Mouse (Mus musculus): ENCODE results near the gene Ptpre. TPM values are rescaled to one million over a fixed set of nuclear protein-coding genes. Genes with fewer than 3 reads are reported as not detected.

Gene Ptpre
- polyA plus RNA-seq, 1 experiment from 2014 or later = 3.4 TPM

- no peaks in the 10 kb centered on the region; the same call in 1 of the 2 replicates for H3K4me1 ChIP-seq
- no peaks in the 10 kb centered on the region for H3K36me3 ChIP-seq
- H3K4me2 ChIP-seq = peak overlapping the region; percentile 99
- H3K9ac ChIP-seq = peak overlapping the region; percentile 47
- H3K9me3 ChIP-seq = no peaks in the 10 kb centered on the region
- peak overlapping the region; percentile 62 for H3K4me3 ChIP-seq (replicated peaks)
- ATAC-seq (ENCODE audit: insufficient read depth, low FRiP score, low read depth) = 0 out of 2 replicates have a peak, but pooled peaks have one; percentile 5
- H3K27ac ChIP-seq = no peak overlapping the region
- H3K27me3 ChIP-seq (replicated peaks) = peaks cover 12% of the 10 kb centered on the region
- WGBS = 2% methylated on average over 71 of the region's 71 CpGs
Observed at GRCm38 (mm10) chr7:135537948-135538741, 864 bp downstream of the Ptpre start.

GRCm38 (mm10) chr7:135539429-135539828 lies 2.1 kb downstream of the Ptpre start:
- Histone ChIP-seq H3K4me2 (no peak overlapping the region), H3K4me1 (no peaks in the 10 kb centered on the region; the same call in 1 of the 2 replicates), H3K4me3 (replicated peaks) (no peak overlapping the region), H3K9me3 (no peaks in the 10 kb centered on the region), H3K36me3 (no peaks in the 10 kb centered on the region), H3K27ac (no peak overlapping the region), H3K9ac (no peak overlapping the region), H3K27me3 (replicated peaks) (peaks cover 12% of the 10 kb centered on the region)
- ATAC-seq (ENCODE audit: insufficient read depth, low FRiP score, low read depth) = no peak
- 70% methylated on average over 2 of the region's 2 CpGs for whole genome bisulfite sequencing

GRCm38 (mm10) chr7:135542235-135542634 lies 5.0 kb downstream of the Ptpre start:
- no peak overlapping the region for H3K4me3 ChIP-seq (replicated peaks)
- H3K27me3 ChIP-seq (replicated peaks) = peaks cover 12% of the 10 kb centered on the region
- 68% methylated on average over 3 of the region's 3 CpGs for WGBS
- no peak for ATAC-seq (ENCODE audit: insufficient read depth, low FRiP score, low read depth)
- H3K9ac ChIP-seq = no peak overlapping the region
- no peaks in the 10 kb centered on the region for H3K36me3 ChIP-seq
- no peaks in the 10 kb centered on the region for H3K9me3 ChIP-seq
- no peak overlapping the region for H3K27ac ChIP-seq
- no peak overlapping the region for H3K4me2 ChIP-seq
- no peaks in the 10 kb centered on the region; the same call in 1 of the 2 replicates for H3K4me1 ChIP-seq

GRCm38 (mm10) chr7:135543033-135543432 lies 5.8 kb downstream of the Ptpre start:
- H3K4me3 ChIP-seq (replicated peaks) = no peak overlapping the region
- WGBS = 60% methylated on average over 3 of the region's 3 CpGs
- peaks cover 12% of the 10 kb centered on the region for H3K27me3 ChIP-seq (replicated peaks)
- no peaks in the 10 kb centered on the region; the same call in 1 of the 2 replicates for H3K4me1 ChIP-seq
- H3K27ac ChIP-seq = no peak overlapping the region
- H3K4me2 ChIP-seq = no peak overlapping the region
- H3K36me3 ChIP-seq = no peaks in the 10 kb centered on the region
- H3K9ac ChIP-seq = no peak overlapping the region
- no peaks in the 10 kb centered on the region for H3K9me3 ChIP-seq
- no peak for ATAC-seq (ENCODE audit: insufficient read depth, low FRiP score, low read depth)

- H3K36me3 ChIP-seq = no peaks in the 10 kb centered on the region
- no peak for ATAC-seq (ENCODE audit: insufficient read depth, low FRiP score, low read depth)
- no peaks in the 10 kb centered on the region for H3K4me1 ChIP-seq
- no peak overlapping the region for H3K9ac ChIP-seq
- no peak overlapping the region for H3K4me3 ChIP-seq (replicated peaks)
- no peaks in the 10 kb centered on the region for H3K9me3 ChIP-seq
- H3K27ac ChIP-seq = no peak overlapping the region
- H3K4me2 ChIP-seq = no peak overlapping the region
- H3K27me3 ChIP-seq (replicated peaks) = peaks cover 4% of the 10 kb centered on the region; the same call in 1 of the 2 replicates
- 86% methylated on average over 6 of the region's 6 CpGs for WGBS
Observed at GRCm38 (mm10) chr7:135544321-135544720, 7.0 kb downstream of the Ptpre start.

- WGBS = 62% methylated on average over 7 of the region's 7 CpGs
Observed at GRCm38 (mm10) chr7:135545957-135546356, 8.7 kb downstream of the Ptpre start.

GRCm38 (mm10) chr7:135546530-135546929 lies 9.2 kb downstream of the Ptpre start:
- H3K4me3 ChIP-seq (replicated peaks) = no peak overlapping the region
- no peaks in the 10 kb centered on the region for H3K4me1 ChIP-seq
- H3K9ac ChIP-seq = no peak overlapping the region
- H3K27me3 ChIP-seq (replicated peaks) = no peaks in the 10 kb centered on the region
- 55% methylated on average over 5 of the region's 5 CpGs for WGBS
- H3K36me3 ChIP-seq = no peaks in the 10 kb centered on the region
- no peak overlapping the region for H3K27ac ChIP-seq
- no peak for ATAC-seq (ENCODE audit: insufficient read depth, low FRiP score, low read depth)
- no peak overlapping the region for H3K4me2 ChIP-seq
- no peaks in the 10 kb centered on the region for H3K9me3 ChIP-seq

More at GRCm38 (mm10) chr7:135545957-135546356, 8.7 kb downstream of the Ptpre start:
- ATAC-seq (ENCODE audit: insufficient read depth, low FRiP score, low read depth) = no peak
- Histone ChIP-seq H3K27ac (no peak overlapping the region), H3K4me3 (replicated peaks) (no peak overlapping the region), H3K36me3 (no peaks in the 10 kb centered on the region), H3K9me3 (no peaks in the 10 kb centered on the region), H3K27me3 (replicated peaks) (no peaks in the 10 kb centered on the region), H3K9ac (no peak overlapping the region), H3K4me1 (no peaks in the 10 kb centered on the region), H3K4me2 (no peak overlapping the region)

- 59% methylated on average over 6 of the region's 6 CpGs for WGBS
- Histone ChIP-seq H3K27me3 (replicated peaks) (no peaks in the 10 kb centered on the region), H3K36me3 (no peaks in the 10 kb centered on the region), H3K9me3 (no peaks in the 10 kb centered on the region), H3K4me1 (no peaks in the 10 kb centered on the region), H3K27ac (no peak overlapping the region), H3K4me2 (no peak overlapping the region), H3K4me3 (replicated peaks) (no peak overlapping the region), H3K9ac (no peak overlapping the region)
- no peak for ATAC-seq (ENCODE audit: insufficient read depth, low FRiP score, low read depth)
Observed at GRCm38 (mm10) chr7:135548434-135548833, 11.2 kb downstream of the Ptpre start.

GRCm38 (mm10) chr7:135551547-135551946 lies 14.3 kb downstream of the Ptpre start:
- no peak for ATAC-seq (ENCODE audit: insufficient read depth, low FRiP score, low read depth)
- Histone ChIP-seq H3K9me3 (no peaks in the 10 kb centered on the region), H3K27ac (no peak overlapping the region), H3K4me1 (no peaks in the 10 kb centered on the region), H3K9ac (no peak overlapping the region), H3K4me2 (no peak overlapping the region), H3K4me3 (replicated peaks) (no peak overlapping the region), H3K36me3 (no peaks in the 10 kb centered on the region), H3K27me3 (replicated peaks) (no peaks in the 10 kb centered on the region)
- 67% methylated on average over 1 of the region's 1 CpGs for WGBS

- H3K4me1 ChIP-seq = no peaks in the 10 kb centered on the region
- no peak overlapping the region for H3K4me2 ChIP-seq
Observed at GRCm38 (mm10) chr7:135553550-135553949, 16.3 kb downstream of the Ptpre start.

GRCm38 (mm10) chr7:135556663-135557402 lies 19.6 kb downstream of the Ptpre start:
- Histone ChIP-seq H3K36me3 (no peaks in the 10 kb centered on the region), H3K9ac (no peak overlapping the region), H3K4me1 (no peaks in the 10 kb centered on the region), H3K4me3 (replicated peaks) (no peak overlapping the region), H3K9me3 (no peaks in the 10 kb centered on the region), H3K27ac (no peak overlapping the region), H3K27me3 (replicated peaks) (no peaks in the 10 kb centered on the region), H3K4me2 (no peak overlapping the region)
- WGBS = 85% methylated on average over 3 of the region's 3 CpGs
- no peak for ATAC-seq (ENCODE audit: insufficient read depth, low FRiP score, low read depth)

More at GRCm38 (mm10) chr7:135553550-135553949, 16.3 kb downstream of the Ptpre start:
- Histone ChIP-seq H3K27ac (no peak overlapping the region), H3K9ac (no peak overlapping the region), H3K9me3 (no peaks in the 10 kb centered on the region), H3K4me3 (replicated peaks) (no peak overlapping the region), H3K27me3 (replicated peaks) (no peaks in the 10 kb centered on the region), H3K36me3 (no peaks in the 10 kb centered on the region)
- ATAC-seq (ENCODE audit: insufficient read depth, low FRiP score, low read depth) = no peak
- WGBS = 64% methylated on average over 3 of the region's 3 CpGs

GRCm38 (mm10) chr7:135560280-135560679 lies 23.0 kb downstream of the Ptpre start:
- Histone ChIP-seq H3K36me3 (no peaks in the 10 kb centered on the region), H3K4me3 (replicated peaks) (no peak overlapping the region), H3K9ac (no peak overlapping the region), H3K4me1 (no peaks in the 10 kb centered on the region), H3K27me3 (replicated peaks) (no peaks in the 10 kb centered on the region), H3K9me3 (no peaks in the 10 kb centered on the region), H3K27ac (no peak overlapping the region), H3K4me2 (no peak overlapping the region)
- 38% methylated on average over 1 of the region's 1 CpGs for WGBS
- ATAC-seq (ENCODE audit: insufficient read depth, low FRiP score, low read depth) = no peak

All from stomach, embryonic 15.5 days (tissue).